Mouse (Mus musculus): Measurements from ENCODE around the gene Arg2.

DNA sequence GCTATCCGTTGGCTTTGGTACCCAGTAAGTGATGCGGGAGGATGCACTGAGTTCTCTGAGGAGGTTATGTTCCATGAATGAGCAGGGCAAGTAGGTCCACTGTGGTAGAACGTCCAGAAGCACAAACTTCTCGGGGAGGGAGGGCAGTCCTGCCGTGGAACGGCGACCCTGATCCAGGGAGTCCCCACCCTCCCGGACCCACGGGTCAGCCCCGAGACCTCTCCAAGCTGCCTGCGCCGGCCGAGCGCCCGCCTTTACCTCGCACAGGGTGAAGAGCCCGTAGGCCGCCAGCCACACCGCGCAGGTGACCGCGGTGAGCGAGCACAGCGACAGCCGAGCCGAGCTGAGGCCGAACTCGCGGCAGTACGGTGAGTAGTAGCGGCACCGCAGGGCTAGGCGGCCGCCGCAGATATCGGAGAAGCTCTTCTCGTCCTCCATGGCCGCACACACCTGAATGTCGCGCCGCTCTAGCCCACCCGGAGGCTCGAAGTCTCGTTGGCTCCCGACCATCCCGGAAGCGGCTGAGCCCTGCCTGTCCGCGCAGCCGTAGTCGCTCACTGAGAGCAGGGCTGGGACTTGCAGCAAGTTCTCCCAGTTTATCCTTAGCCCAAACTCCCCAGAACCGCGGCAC is 41.3 kb upstream of the Arg2 start, which contains the start of gene Pigh:
- TF ChIP-seq EP300 (optimal IDR thresholded peaks at IDR 0.05) (no peak), CTCF (IDR thresholded peaks at IDR 0.05; ENCODE audit: low read depth) (no peak)

Data from stomach, postnatal 0 days (tissue).